Mouse (Mus musculus): ENCODE measurements around the gene Acss3.

The Acss3 gene

DNA sequence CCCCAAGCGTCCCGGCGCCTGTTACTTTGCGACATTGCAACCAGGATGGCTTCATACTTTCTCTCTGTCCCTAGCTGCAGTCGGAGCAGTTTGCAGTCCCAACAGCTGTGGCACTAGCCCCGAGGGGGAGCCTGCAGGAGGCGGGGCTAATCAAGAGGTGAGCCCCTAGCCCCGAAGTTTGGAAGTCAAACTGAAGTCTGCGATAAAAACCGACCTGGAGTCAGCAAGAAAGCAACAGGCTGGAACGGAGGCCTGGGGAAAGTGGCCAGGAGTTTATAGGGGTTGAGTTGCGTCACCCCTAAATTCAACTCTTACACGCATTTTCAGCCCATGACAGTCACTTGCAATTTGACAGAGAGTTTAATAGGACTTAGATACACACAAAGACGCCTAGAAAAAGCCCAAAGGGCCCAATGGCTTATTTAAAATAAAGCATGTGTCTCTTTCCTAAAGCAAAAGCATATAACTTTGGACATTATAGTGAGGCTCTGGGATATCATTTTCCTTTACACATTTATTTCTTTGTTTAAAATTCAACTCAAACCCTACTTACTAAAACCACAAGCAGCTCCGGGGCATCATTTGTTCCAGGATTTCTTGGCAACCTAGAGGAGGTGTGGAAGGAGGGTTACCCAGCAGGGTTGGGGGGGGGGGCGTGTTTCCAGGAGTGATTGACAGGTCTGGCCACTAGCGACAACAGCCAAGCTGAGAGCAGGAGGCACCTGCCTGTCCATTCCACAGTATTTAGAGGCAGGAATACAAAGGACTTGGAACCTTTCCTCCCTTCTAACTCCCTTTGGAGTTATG, at the start of gene Acss3:
Gene Acss3 (minus strand): TSS at position 140 of the 807 bp plus-strand sequence.
- in situ Hi-C loops (cut with MboI, MseI): no loop called here

DNA sequence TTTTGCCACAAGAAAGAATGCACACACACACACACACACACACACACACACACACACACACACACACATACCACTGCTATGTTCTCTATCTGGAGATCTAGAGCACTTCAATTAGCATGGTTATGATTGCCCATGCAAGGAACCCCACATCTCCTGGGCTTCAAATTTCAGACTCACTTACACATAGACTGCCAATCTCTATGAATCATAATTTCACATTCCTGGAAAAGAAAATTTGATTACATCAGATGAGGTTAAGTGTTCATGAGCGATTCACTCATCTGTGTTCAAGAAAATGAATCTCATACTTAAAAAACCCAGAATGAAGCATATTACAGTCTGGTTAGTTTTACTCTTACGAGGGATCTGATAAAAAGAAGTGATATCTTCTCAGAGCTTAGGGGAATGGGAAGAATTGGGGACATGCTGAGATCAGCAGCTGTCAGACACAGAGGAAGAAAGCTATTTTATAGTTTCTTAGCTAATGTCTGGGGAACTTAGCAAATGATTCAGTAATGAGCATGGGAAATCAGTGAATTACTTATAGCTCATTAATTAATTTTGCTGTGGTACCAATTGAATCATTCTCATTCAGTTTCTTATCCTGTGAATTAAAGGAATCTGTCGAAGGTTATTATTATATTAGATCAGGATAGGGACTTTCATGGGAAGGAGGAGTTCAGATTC, 48.7 kb upstream of the Acss3 start:
- in situ Hi-C loops (cut with MboI, MseI): no loop called here

DNA sequence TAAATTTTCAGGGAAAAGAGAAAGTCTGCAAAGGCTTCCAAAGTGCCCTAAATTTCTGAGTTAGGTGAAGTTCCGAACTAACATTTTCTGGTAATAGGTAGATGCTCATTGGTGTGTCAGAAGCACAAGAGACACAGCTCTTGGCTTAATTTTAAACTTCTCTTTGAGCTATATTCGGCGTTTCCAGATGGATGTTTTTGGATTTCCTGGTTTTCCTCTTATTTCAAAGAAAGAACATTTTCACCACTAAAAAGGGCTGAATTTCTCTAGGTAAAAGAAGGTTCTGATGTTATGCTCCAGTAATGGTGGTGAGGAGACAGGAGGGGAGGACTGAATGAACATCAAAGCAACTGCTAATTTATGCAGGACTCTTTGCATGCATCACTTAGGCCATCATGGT, 43.0 kb upstream of the Acss3 start:
- in situ Hi-C loops (cut with MboI, MseI): no loop called here

DNA sequence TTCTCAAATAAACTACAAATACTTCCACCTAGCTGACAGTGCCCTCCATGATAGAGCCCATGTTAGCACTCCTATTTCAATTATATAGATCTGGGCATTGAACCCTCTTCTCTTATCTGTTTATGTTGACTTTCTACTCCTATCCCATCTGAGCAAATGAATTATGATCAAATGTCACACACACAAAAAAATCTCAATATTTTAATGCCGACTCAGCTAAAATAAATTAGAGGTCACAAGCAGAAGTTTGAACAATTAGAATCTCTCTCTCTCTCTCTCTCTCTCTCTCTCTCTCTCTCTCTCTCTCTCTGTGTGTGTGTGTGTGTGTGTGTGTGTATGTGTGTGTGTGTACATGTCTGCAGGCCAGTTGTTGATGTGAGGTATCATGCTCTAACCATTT, 25.3 kb upstream of the Acss3 start:
- in situ Hi-C loops (cut with MboI, MseI): no loop called here

DNA sequence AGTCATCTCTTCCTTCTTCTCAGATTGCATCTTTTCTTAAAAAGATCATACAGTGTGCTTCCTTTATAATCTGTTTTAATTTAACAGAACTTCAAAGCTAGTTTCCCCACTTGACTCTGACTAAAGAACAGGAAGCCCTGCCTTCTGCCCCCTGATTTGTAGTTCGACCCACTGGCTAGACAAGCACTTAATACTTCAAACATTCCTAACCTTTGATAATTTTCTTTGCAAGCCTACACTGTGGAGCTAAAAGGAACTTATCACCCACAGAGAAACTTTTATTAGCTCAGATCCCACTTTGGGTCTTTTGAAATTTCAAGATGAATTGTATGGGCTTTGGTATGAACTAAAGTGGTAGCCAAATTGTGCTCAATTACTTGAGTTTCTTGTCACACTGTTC, 20.5 kb upstream of the Acss3 start:
- in situ Hi-C loops (cut with MboI, MseI): no loop called here

GRCm38 (mm10) chr10:107142910-107143309, 19.4 kb upstream of the Acss3 start:
- in situ Hi-C loops (cut with MboI, MseI): no loop called here

DNA sequence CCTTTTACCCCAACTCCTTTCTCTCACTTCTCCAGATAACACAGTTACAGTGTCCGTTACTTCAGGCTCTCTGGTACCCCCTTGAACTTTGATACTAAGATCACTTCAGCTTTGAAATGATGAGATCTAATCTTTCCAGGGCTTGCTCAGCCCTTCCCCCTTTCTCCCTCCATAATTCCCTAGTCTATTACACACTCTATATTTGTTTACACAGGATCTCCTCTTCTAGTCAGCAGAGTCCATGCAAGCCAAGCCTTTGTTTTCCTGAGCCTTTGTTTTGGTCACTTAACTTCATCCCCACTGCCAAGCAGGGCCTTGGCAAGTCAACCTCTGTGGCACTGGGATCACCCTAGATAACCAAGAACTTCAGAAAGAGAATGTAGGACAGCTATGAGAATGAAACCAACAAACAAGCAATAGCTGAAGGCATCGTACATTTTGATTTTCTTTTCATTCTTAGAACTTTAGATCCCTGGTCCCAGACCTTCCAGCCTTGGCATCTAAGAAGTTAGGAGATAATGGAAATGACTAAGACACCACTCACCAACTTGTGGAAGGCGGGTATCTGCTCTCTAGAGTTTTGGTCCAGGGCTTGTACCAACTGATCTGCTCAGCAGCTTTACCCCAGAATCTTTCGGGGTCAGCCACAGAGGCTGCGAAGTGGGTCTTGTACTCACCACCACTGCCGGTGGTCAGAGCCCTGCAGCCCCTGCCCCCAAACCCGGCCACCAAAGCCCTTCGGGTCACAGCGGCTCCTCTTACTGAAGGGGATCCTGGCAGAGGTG, 532 bp downstream of the Acss3 start:
- in situ Hi-C loops (cut with MboI, MseI): no loop called here

- in situ Hi-C loops (cut with MboI, MseI): no loop called here
Observed at GRCm38 (mm10) chr10:107121301-107121700, 2.2 kb downstream of the Acss3 start.

GRCm38 (mm10) chr10:107119135-107119534, 4.3 kb downstream of the Acss3 start:
- in situ Hi-C loops (cut with MboI, MseI): no loop called here

GRCm38 (mm10) chr10:107116709-107117267, 6.7 kb downstream of the Acss3 start:
- in situ Hi-C loops (cut with MboI, MseI): no loop called here

DNA sequence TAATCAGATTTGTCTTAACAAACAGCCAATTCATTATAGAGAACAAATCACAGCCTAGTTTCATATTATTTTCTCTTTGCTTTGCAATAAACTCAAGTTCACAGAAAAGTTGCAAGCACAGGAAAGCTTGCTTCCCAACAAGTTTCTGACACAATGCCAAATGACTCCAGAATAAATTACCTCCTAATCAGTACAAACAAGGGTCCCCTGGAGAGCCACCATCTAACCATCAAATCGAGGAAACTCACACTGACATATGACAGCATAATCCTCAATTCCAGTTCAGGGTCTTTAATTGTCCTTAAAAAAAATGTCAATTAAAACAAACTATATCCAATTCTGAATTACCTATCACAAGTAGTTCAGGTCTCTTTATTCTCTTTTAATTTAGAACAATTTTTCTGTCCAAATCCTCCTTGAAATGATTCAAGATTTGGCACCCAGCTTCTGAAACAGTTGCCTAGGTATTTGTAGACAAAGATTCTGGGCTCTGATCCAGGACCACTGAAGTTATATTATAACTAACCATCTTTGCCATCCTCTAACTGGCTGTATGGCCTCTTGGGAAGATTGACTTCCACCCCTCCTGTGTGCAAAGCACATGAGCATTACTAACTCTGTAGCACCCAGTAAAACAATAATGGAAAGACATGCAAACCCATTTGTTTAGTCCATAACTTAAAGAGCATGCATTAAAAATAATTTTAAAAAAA, 7.4 kb downstream of the Acss3 start:
- in situ Hi-C loops (cut with MboI, MseI): no loop called here

DNA sequence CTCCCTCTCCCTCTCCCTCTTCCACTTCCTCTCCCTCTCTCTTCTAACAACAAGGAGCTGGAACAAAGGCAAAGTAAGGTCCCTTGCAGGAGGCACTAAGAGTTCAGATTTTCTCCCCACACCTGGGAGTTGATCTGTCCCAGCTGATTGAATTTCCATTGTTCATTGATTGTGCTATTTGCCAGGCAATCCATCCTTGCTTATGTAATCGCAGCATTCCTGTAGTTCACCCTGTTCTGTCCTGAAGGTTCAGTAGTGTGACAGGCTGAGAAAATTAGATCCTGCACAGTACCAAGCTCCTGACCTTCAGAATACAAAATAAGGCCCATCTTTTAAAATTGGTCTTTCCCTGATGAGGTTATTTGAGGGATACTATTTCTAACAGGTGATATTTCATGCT, 8.3 kb downstream of the Acss3 start:
- in situ Hi-C loops (cut with MboI, MseI): no loop called here

- in situ Hi-C loops (cut with MboI, MseI): no loop called here
Observed at GRCm38 (mm10) chr10:107094452-107094851, 29.0 kb downstream of the Acss3 start.

GRCm38 (mm10) chr10:107053846-107054624, 69.4 kb downstream of the Acss3 start:
- in situ Hi-C loops (cut with MboI, MseI): no loop called here

DNA sequence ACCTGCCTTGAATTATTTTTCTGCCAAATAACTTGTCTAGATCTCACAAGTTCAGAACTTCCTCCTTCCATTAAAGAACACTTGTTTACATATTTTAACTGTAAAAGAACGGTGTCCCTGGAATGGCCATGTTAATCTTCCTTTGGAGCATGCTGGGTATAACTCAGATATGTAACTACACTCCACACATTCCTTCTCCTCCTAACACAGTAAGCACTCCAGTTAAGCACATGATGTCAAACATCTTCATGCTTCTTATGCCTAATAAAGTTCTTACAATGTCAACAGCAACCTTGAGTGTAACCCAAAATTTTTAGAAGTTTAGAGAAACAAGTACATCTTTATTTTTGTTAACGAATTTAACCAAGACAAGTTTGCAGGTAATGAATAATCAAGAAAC, 73.0 kb downstream of the Acss3 start:
- in situ Hi-C loops (cut with MboI, MseI): no loop called here

GRCm38 (mm10) chr10:107042656-107043055, 80.8 kb downstream of the Acss3 start:
- in situ Hi-C loops (cut with MboI, MseI): no loop called here

- in situ Hi-C loops (cut with MboI, MseI): no loop called here
Observed at GRCm38 (mm10) chr10:107040837-107041236, 82.6 kb downstream of the Acss3 start.

DNA sequence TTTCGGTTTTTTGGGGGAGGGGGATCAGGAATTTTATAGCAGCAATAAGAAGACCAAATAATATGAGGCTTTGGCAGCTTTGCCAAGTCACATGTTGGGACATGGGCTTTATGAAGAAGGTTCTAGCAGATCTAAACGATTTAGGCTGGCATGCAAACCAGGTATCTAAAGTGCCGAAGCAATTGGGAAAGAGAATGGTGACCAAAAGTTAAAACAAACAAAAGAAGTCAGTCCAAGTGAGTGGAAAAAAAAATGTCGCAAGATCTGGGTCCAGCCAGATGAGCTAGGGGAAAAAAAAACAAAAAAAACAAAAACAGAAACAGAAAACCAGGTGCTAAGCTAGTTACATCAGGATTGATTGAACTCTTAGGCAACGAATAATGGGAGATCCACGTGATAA, 83.1 kb downstream of the Acss3 start:
- in situ Hi-C loops (cut with MboI, MseI): no loop called here

DNA sequence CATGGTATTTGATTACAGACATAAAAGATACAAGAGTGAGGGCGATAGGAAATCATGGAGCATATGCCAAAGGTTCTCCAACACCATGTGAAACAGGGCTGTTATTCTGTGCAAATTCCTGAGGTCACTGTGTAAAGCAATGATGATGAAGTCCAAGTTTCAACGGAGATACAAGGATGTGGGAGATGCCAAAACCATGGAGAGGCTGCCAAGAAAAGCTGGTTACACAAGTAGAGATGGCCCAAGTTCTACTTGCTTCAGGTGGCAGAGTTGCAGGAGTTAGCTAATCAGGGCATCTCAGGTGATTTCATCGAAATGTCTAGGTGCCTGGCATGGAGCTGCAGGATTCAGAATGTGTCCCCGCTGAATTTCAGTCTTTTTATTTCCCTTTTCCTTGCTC, 84.3 kb downstream of the Acss3 start:
- in situ Hi-C loops (cut with MboI, MseI): loop anchor here in 1 of 2 experiments (10.0 kb wide), 1 partner anchor 304 kb away; no protein-coding TSS in a partner anchor

- in situ Hi-C loops (cut with MboI, MseI): no loop called here
Observed at GRCm38 (mm10) chr10:107024254-107024653, 99.2 kb downstream of the Acss3 start.

Data from T-helper 17 cell (primary cell).